Mouse (Mus musculus) myocyte (in vitro differentiated cells): ENCODE data around the gene Yap1. TPM values are rescaled to one million over a fixed set of nuclear protein-coding genes. Genes with fewer than 3 reads are reported as not detected.

Source experiments
- H3K27me3 ChIP-seq: one replicate; pipeline ENCODE4 v1.6.1; 2011; ENCODE audit not compliant: control insufficient read depth, insufficient read depth, insufficient read length
- H3K36me3 ChIP-seq: one replicate; pipeline ENCODE4 v1.6.1; 2011; ENCODE audit not compliant: control insufficient read depth, insufficient read depth
- H3K4me2 ChIP-seq: one replicate; pipeline ENCODE4 v1.6.1; 2011; ENCODE audit warnings: low read depth, control low read depth
- H3K4me3 ChIP-seq: one replicate; pipeline ENCODE4 v1.5.1; 2011; ENCODE audit warnings: mild to moderate bottlenecking, control low read depth, moderate library complexity
- H3K79me2 ChIP-seq: one replicate; pipeline ENCODE4 v1.6.1; 2011; ENCODE audit not compliant: control insufficient read depth, insufficient read depth
- H3ac ChIP-seq: one replicate; pipeline ENCODE4 v1.6.1; 2011; ENCODE audit not compliant: control insufficient read depth, insufficient read length
- CEBPB ChIP-seq: IDR thresholded peaks from 2 replicates; pipeline ENCODE4 v1.6.1; 2011; ENCODE audit warnings: mild to moderate bottlenecking, moderate library complexity; ENCODE audit not compliant: poor library complexity, insufficient read depth, severe bottlenecking
- E2F4 ChIP-seq: IDR thresholded peaks from one replicate; pipeline ENCODE4 v1.6.1; 2011; ENCODE audit warnings: mild to moderate bottlenecking, control low read depth, moderate library complexity; ENCODE audit not compliant: insufficient read depth
- MAX ChIP-seq: IDR thresholded peaks from one replicate; pipeline ENCODE4 v1.6.1; 2011; ENCODE audit warnings: low read depth, mild to moderate bottlenecking, control low read depth
- MYOD1 ChIP-seq, 3 experiments: IDR thresholded peaks; one replicate each; pipeline ENCODE4 v1.6.1; 2011; ENCODE audit warnings: control low read depth in 2 of 3, low read depth in 2 of 3, mild to moderate bottlenecking in 2 of 3, moderate library complexity in 1 of 3; ENCODE audit not compliant: insufficient read length in 2 of 3, control insufficient read depth in 1 of 3
- MYOG ChIP-seq, 3 experiments: IDR thresholded peaks; one replicate each; pipeline ENCODE4 v1.6.1; 2011; ENCODE audit warnings: control low read depth in 2 of 3, low read depth in 2 of 3, mild to moderate bottlenecking in 2 of 3; ENCODE audit not compliant: insufficient read length in 2 of 3, control insufficient read depth in 1 of 3, insufficient read depth in 1 of 3
- POLR2A ChIP-seq: IDR thresholded peaks from one replicate; pipeline ENCODE4 v1.6.1; 2011; ENCODE audit warnings: low read depth, mild to moderate bottlenecking, control low read depth, moderate library complexity; ENCODE audit not compliant: insufficient read length
- POLR2AphosphoS2 ChIP-seq: IDR thresholded peaks from one replicate; pipeline ENCODE4 v1.6.1; 2011; ENCODE audit warnings: low read depth, control low read depth; ENCODE audit not compliant: insufficient read length
- REST ChIP-seq: IDR thresholded peaks from one replicate; pipeline ENCODE4 v1.6.1; 2011; ENCODE audit warnings: mild to moderate bottlenecking, control low read depth, moderate library complexity; ENCODE audit not compliant: insufficient read depth, insufficient read length
- SRF ChIP-seq: IDR thresholded peaks from one replicate; pipeline ENCODE4 v1.6.1; 2011; ENCODE audit warnings: low read depth; ENCODE audit not compliant: control insufficient read depth, insufficient read length
- TCF12 ChIP-seq: IDR thresholded peaks from one replicate; pipeline ENCODE4 v1.6.1; 2011; ENCODE audit warnings: mild to moderate bottlenecking, control low read depth; ENCODE audit not compliant: poor library complexity, insufficient read depth, severe bottlenecking
- TCF3 ChIP-seq: IDR thresholded peaks from one replicate; pipeline ENCODE4 v1.6.1; 2011; ENCODE audit warnings: low read depth, control low read depth; ENCODE audit not compliant: insufficient read length
- USF1 ChIP-seq: IDR thresholded peaks from one replicate; pipeline ENCODE4 v1.6.1; 2011; ENCODE audit warnings: low read depth, mild to moderate bottlenecking, control low read depth, moderate library complexity
- polyA plus RNA-seq: library from polyadenylated mRNA; unstranded; fragments of >200 nt; fragmentation: generic; extraction: Trizol; gene quantifications from one replicate; pipeline ENCODE4 v1.2.1, GENCODE M21; 2012; ENCODE audit warnings: missing spikeins

The Yap1 gene
- polyA plus RNA-seq, 1 experiment: 27.5 TPM

DNA sequence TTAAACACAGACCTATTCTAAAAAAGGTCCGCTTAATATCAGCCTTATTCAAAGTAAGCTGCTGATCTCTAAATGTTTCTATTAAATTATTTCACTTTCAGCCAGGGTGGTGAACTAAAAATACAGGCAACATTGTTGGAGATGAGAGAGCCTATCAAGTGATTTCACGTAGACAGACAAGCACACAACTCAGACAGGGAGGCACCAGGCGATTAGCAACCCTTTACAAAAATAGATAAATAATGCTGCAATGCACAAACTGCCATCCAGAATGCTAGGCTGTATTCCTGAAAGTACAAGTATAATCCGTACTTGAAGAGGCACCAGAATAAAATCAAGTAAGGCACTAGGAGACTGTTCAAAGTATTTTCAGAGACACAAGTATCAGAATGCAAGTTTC, 20.1 kb downstream of the Yap1 start:
- Histone ChIP-seq H3K27me3 (no peaks in the 10 kb centered on the region), H3K4me2 (no peak overlapping the region), H3K4me3 (no peak overlapping the region), H3ac (no peak overlapping the region), H3K36me3 (peaks cover 9% of the 10 kb centered on the region), H3K79me2 (peaks cover 92% of the 10 kb centered on the region)
- TF ChIP-seq POLR2A: no peak
- TF ChIP-seq TCF3: no peak
- no peak for TF ChIP-seq MYOG (IDR thresholded peaks at IDR 0.05; ENCODE audit: control insufficient read depth in 1 of 3, insufficient read depth in 1 of 3, insufficient read length in 2 of 3, low read depth in 2 of 3)
- no peak for TF ChIP-seq POLR2AphosphoS2
- no peak for TF ChIP-seq SRF
- no peak for TF ChIP-seq REST
- TF ChIP-seq TCF12: no peak

DNA sequence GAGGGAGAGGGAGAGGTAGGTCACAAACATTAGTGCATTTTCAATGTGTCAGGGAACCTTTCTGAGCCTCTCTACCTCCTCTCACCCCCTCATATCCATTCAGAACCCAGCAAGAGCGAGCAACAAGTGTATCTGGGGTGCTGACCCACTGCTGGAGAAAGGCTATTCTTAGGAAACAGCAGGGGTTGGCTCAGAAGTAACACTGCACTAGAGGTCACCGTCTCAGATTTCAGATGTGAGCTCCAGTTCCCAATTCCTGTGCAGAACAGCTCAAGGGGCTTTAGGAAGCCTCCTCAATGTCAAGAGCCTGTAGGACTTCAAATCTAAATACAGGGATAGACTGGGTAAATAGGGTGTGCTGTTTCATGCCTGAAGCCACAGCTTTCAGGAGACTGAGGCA, 20.7 kb downstream of the Yap1 start:
- H3K27me3 ChIP-seq: no peaks in the 10 kb centered on the region
- peak overlapping the region; percentile 47 for H3K4me2 ChIP-seq
- TF ChIP-seq USF1: no peak
- H3K79me2 ChIP-seq: peaks cover 92% of the 10 kb centered on the region
- H3ac ChIP-seq: no peak overlapping the region
- no peak overlapping the region for H3K4me3 ChIP-seq
- H3K36me3 ChIP-seq: peaks cover 9% of the 10 kb centered on the region

DNA sequence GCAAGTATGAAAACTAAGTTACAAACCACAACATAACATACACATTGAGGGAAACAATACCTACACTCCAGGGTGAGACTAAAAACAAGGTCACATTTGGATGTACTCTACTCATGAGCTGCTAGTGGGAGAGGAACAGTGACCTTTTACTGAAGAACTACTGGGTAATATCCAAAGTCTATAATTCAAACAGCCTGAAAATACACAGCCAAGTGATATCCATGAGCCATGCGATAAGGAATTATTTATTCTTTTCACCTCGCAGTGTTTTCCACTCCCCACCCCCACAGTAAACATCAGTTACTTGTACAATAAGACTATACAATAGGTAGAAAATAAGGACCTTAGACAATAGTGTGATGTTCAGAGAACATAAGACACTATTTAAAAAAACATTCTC, 24.2 kb downstream of the Yap1 start:
- no peak overlapping the region for H3K4me2 ChIP-seq
- no peak for TF ChIP-seq SRF
- no peak for TF ChIP-seq TCF3
- TF ChIP-seq TCF12: no peak
- no peak for TF ChIP-seq MYOD1 (IDR thresholded peaks at IDR 0.05; ENCODE audit: control insufficient read depth in 1 of 3, insufficient read length in 2 of 3, low read depth in 2 of 3)
- TF ChIP-seq USF1: no peak
- TF ChIP-seq MAX: no peak
- TF ChIP-seq E2F4: no peak
- TF ChIP-seq POLR2A: no peak
- no peak for TF ChIP-seq CEBPB
- TF ChIP-seq REST: no peak
- no peak for TF ChIP-seq POLR2AphosphoS2
- no peak for TF ChIP-seq MYOG (IDR thresholded peaks at IDR 0.05; ENCODE audit: control insufficient read depth in 1 of 3, insufficient read depth in 1 of 3, insufficient read length in 2 of 3, low read depth in 2 of 3)
- peaks cover 94% of the 10 kb centered on the region for H3K79me2 ChIP-seq
- H3K27me3 ChIP-seq: no peaks in the 10 kb centered on the region
- H3ac ChIP-seq: no peak overlapping the region
- no peaks in the 10 kb centered on the region for H3K36me3 ChIP-seq
- H3K4me3 ChIP-seq: no peak overlapping the region

DNA sequence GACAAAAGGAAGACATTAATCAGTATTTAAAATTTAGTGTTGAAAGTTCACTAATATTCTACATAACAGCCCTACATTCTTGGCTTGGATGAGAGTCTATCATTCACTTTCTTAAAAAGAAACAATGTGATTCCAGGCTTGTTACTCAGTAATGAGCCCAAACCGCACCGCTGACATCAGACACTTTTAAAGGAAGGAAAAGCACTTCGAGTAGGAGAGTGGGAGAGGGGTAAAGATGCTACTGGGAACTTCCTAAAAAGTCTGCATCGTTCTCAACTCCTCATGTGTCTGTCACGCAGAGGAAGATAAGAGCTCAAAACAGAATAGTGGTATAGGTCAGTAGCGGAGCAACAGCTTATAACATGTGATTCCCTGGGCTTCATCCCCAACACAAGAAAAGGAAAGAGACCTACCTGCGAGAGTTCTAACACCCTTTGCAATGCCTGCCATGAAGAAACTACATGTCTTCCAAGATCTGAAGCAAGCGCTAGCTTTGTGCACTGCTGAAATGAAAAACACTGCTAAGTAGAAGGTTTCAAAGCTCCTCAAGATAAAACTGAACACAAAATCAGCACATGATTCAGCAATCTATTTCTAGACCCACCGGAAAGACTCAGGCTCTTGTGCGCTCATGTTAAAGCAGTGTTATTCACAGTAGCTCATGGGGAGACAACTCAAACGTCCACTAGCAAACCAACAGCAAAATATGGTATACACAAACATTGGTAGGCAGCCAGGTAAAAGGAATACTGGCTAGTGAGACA, 25.1 kb downstream of the Yap1 start:
- no peaks in the 10 kb centered on the region for H3K27me3 ChIP-seq
- TF ChIP-seq POLR2AphosphoS2 (no peak), MYOG (IDR thresholded peaks at IDR 0.05; ENCODE audit: control insufficient read depth in 1 of 3, insufficient read depth in 1 of 3, insufficient read length in 2 of 3, low read depth in 2 of 3) (no peak), E2F4 (no peak), USF1 (no peak), TCF12 (no peak), SRF (no peak), TCF3 (no peak), REST (no peak)
- no peak overlapping the region for H3K4me3 ChIP-seq
- H3K4me2 ChIP-seq: no peak overlapping the region
- no peak overlapping the region for H3ac ChIP-seq
- peaks cover 95% of the 10 kb centered on the region for H3K79me2 ChIP-seq
- H3K36me3 ChIP-seq: no peaks in the 10 kb centered on the region

DNA sequence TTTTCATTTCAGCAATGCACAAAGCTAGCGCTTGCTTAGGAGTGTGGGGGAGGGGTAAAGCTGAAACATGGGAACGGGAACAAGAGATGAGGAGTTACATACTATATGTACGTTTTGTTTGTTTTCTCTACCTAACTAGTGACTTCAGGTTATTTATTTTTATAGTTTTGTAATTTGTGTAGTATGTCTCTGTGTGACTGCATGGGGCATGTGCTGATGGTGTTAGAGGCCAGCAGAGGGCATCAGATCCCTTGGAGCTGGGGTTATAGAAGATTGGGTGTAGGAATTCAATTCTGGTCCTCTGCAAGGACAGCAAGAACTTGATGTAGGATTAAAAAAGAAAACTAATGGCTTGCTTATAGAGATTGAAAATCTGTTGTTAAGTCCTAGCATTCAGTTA, 25.9 kb downstream of the Yap1 start:
- Histone ChIP-seq H3K27me3 (no peaks in the 10 kb centered on the region), H3K4me2 (no peak overlapping the region)

More for the DNA sequence above, 25.9 kb downstream of the Yap1 start:
- Histone ChIP-seq H3K4me3 (no peak overlapping the region), H3K79me2 (peaks cover 91% of the 10 kb centered on the region), H3ac (no peak overlapping the region), H3K36me3 (peaks cover 3% of the 10 kb centered on the region)
- TF ChIP-seq REST: no peak
- no peak for TF ChIP-seq MYOG (IDR thresholded peaks at IDR 0.05; ENCODE audit: control insufficient read depth in 1 of 3, insufficient read depth in 1 of 3, insufficient read length in 2 of 3, low read depth in 2 of 3)
- TF ChIP-seq MAX: no peak
- no peak for TF ChIP-seq TCF3
- TF ChIP-seq CEBPB: no peak
- no peak for TF ChIP-seq TCF12
- no peak for TF ChIP-seq USF1
